Mouse (Mus musculus): ENCODE data around the gene Trpc4ap. TPM values are rescaled to one million over a fixed set of nuclear protein-coding genes. Genes with fewer than 3 reads are reported as not detected.

Trpc4ap gene
- total RNA-seq, 2 experiments from 2014 or later = 147 to 153 TPM

GRCm38 (mm10) chr2:155668461-155668860 lies 23.7 kb downstream of the Trpc4ap start:
- intact Hi-C loops (cut with DNase I) = no loop called here
- no peak for DNase-seq (ENCODE audit: extremely low spot score in 1 of 2, low spot score in 2 of 2)
- H3K4me3 ChIP-seq = no peak overlapping the region
- TF ChIP-seq CTCF (IDR thresholded peaks at IDR 0.05) = peak; percentile 56
- no peak overlapping the region for H3K27ac ChIP-seq

GRCm38 (mm10) chr2:155667881-155668280 lies 24.3 kb downstream of the Trpc4ap start:
- intact Hi-C loops (cut with DNase I) = no loop called here
- no peak overlapping the region for H3K27ac ChIP-seq
- TF ChIP-seq CTCF (IDR thresholded peaks at IDR 0.05) = no peak
- no peak overlapping the region for H3K4me3 ChIP-seq
- no peak for DNase-seq (ENCODE audit: extremely low spot score in 1 of 2, low spot score in 2 of 2)

GRCm38 (mm10) chr2:155663910-155664460 lies 28.2 kb downstream of the Trpc4ap start:
- DNase-seq (ENCODE audit: extremely low spot score in 1 of 2, low spot score in 2 of 2) = no peak
- Histone ChIP-seq H3K27ac (no peak overlapping the region), H3K4me3 (no peak overlapping the region)
- no peak for TF ChIP-seq CTCF (IDR thresholded peaks at IDR 0.05)
- intact Hi-C loops (cut with DNase I) = loop anchor here (2.0 kb wide), 2 partner anchors 101 to 147 kb away; no protein-coding TSS in a partner anchor

GRCm38 (mm10) chr2:155663097-155663496 lies 29.1 kb downstream of the Trpc4ap start:
- peak overlapping the region; percentile 36; the same call in 1 of the 2 replicates for H3K27ac ChIP-seq
- intact Hi-C loops (cut with DNase I) = loop anchor here (2.0 kb wide), 2 partner anchors 102 to 148 kb away; no protein-coding TSS in a partner anchor
- H3K4me3 ChIP-seq = no peak overlapping the region
- TF ChIP-seq CTCF (IDR thresholded peaks at IDR 0.05) = peak; percentile 81
- DNase-seq (ENCODE audit: extremely low spot score in 1 of 2, low spot score in 2 of 2) = peak; percentile 39 to 61

GRCm38 (mm10) chr2:155662390-155662789 lies 29.8 kb downstream of the Trpc4ap start:
- intact Hi-C loops (cut with DNase I) = loop anchor here (2.0 kb wide), 2 partner anchors 102 to 148 kb away; no protein-coding TSS in a partner anchor
- peak overlapping the region; percentile 63; the same call in 1 of the 2 replicates for H3K27ac ChIP-seq
- DNase-seq (ENCODE audit: extremely low spot score in 1 of 2, low spot score in 2 of 2) = no peak

GRCm38 (mm10) chr2:155655759-155656372 lies 36.3 kb downstream of the Trpc4ap start:
- intact Hi-C loops (cut with DNase I) = no loop called here
- H3K27ac ChIP-seq = no peak overlapping the region
- TF ChIP-seq CTCF (IDR thresholded peaks at IDR 0.05) = no peak
- H3K4me3 ChIP-seq = no peak overlapping the region
- DNase-seq (ENCODE audit: extremely low spot score in 1 of 2, low spot score in 2 of 2) = no peak

More at GRCm38 (mm10) chr2:155662390-155662789, 29.8 kb downstream of the Trpc4ap start:
- H3K4me3 ChIP-seq = no peak overlapping the region
- TF ChIP-seq CTCF (IDR thresholded peaks at IDR 0.05) = no peak

- no peak overlapping the region for H3K4me3 ChIP-seq
- H3K27ac ChIP-seq = no peak overlapping the region
- no peak for TF ChIP-seq CTCF (IDR thresholded peaks at IDR 0.05)
- DNase-seq (ENCODE audit: extremely low spot score in 1 of 2, low spot score in 2 of 2) = no peak
- intact Hi-C loops (cut with DNase I) = no loop called here
Measured at GRCm38 (mm10) chr2:155652618-155653017, 39.6 kb downstream of the Trpc4ap start.

GRCm38 (mm10) chr2:155645746-155646145 lies 46.4 kb downstream of the Trpc4ap start:
- TF ChIP-seq CTCF (IDR thresholded peaks at IDR 0.05) = no peak
- peak overlapping the region; percentile 53; the same call in 1 of the 2 replicates for H3K27ac ChIP-seq
- no peak for DNase-seq (ENCODE audit: extremely low spot score in 1 of 2, low spot score in 2 of 2)
- intact Hi-C loops (cut with DNase I) = no loop called here
- H3K4me3 ChIP-seq = no peak overlapping the region

GRCm38 (mm10) chr2:155641540-155642472 lies 50.4 kb downstream of the Trpc4ap start:
- intact Hi-C loops (cut with DNase I) = no loop called here
- no peak for TF ChIP-seq CTCF (IDR thresholded peaks at IDR 0.05)
- peak in 1 of 2 experiments; percentile 38 for DNase-seq (ENCODE audit: extremely low spot score in 1 of 2, low spot score in 2 of 2)

GRCm38 (mm10) chr2:155640656-155641055 lies 51.5 kb downstream of the Trpc4ap start:
- no peak for TF ChIP-seq CTCF (IDR thresholded peaks at IDR 0.05)
- Histone ChIP-seq H3K4me3 (no peak overlapping the region), H3K27ac (peak overlapping the region; percentile 67; the same call in 1 of the 2 replicates)
- DNase-seq (ENCODE audit: extremely low spot score in 1 of 2, low spot score in 2 of 2) = peak in 1 of 2 experiments; percentile 48
- intact Hi-C loops (cut with DNase I) = no loop called here

More at GRCm38 (mm10) chr2:155641540-155642472, 50.4 kb downstream of the Trpc4ap start:
- Histone ChIP-seq H3K27ac (peak overlapping the region; percentile 67), H3K4me3 (no peak overlapping the region)

- intact Hi-C loops (cut with DNase I) = no loop called here
- TF ChIP-seq CTCF (IDR thresholded peaks at IDR 0.05) = no peak
- Histone ChIP-seq H3K27ac (no peak overlapping the region), H3K4me3 (no peak overlapping the region)
- DNase-seq (ENCODE audit: extremely low spot score in 1 of 2, low spot score in 2 of 2) = no peak
Measured at GRCm38 (mm10) chr2:155637411-155637810, 54.8 kb downstream of the Trpc4ap start.
